ENCODE assay signal across 15 mouse cellular contexts in genomic region chr9:88220360-88220759, GRCm38 (mm10).
"Had no signal": no experiment of that assay in that cellular context is flagged by ENCODE, and none has a peak within 500 bp of the region (broad histone marks: within the 10 kb centered on the region; RNA-seq: fewer than 3 reads in every experiment).

No protein-coding gene starts in this region.

- H3K4me3 ChIP-seq: kidney, embryonic 15.5 days; limb, embryonic 12.5 days; liver, embryonic 13.5 days; midbrain, embryonic 12.5 days had no signal

- H3K4me2 ChIP-seq: kidney, embryonic 15.5 days; limb, embryonic 12.5 days; liver, embryonic 13.5 days; midbrain, embryonic 12.5 days had no signal

- H3K9me3 ChIP-seq: kidney, embryonic 15.5 days; liver, embryonic 13.5 days; midbrain, embryonic 12.5 days had no signal

- H3K27ac ChIP-seq: kidney, embryonic 15.5 days; limb, embryonic 12.5 days; liver, embryonic 13.5 days; macrophage; midbrain, embryonic 12.5 days; stomach, postnatal 0 days had no signal

- ATAC-seq: midbrain, embryonic 16.5 days had no signal

- DNase-seq: kidney, adult 11 months; kidney, adult 8-10 months; kidney, postnatal 10 days; kidney, postnatal 36 days; liver, embryonic 13.5 days; lung, adult 2 months; thymus, adult 2 months; thymus, postnatal 14 days; thymus, postnatal 4 days had no signal

- H3K9ac ChIP-seq: kidney, embryonic 15.5 days; limb, embryonic 12.5 days; liver, embryonic 13.5 days; midbrain, embryonic 12.5 days had no signal

- H3K36me3 ChIP-seq: kidney, embryonic 15.5 days; limb, embryonic 12.5 days; liver, embryonic 13.5 days; midbrain, embryonic 12.5 days had no signal

- H3K27me3 ChIP-seq: kidney, embryonic 15.5 days; liver, embryonic 13.5 days; midbrain, embryonic 12.5 days had no signal

- H3K4me1 ChIP-seq: kidney, embryonic 15.5 days; liver, embryonic 13.5 days; midbrain, embryonic 12.5 days had no signal
